Mouse (Mus musculus) liver, embryonic 13.5 days (tissue): ENCODE measurements around the gene Afg3l1. TPM values are rescaled to one million over a fixed set of nuclear protein-coding genes. Genes with fewer than 3 reads are reported as not detected.
"Not testable (repeated sequence)": the region's sequence is repeated elsewhere in the genome, so short reads cannot be mapped to it uniquely, and the experiment has no call there.

Experiments
- ATAC-seq: fragments of 200-750 bp; cut with Nextera tagmentation; 2 replicates; pipeline ENCODE4 v1.8.0; 2017; ENCODE audit warnings: low read depth, mild to moderate bottlenecking, moderate number of reproducible peaks, moderate library complexity
- DNase-seq: peaks from one replicate; pipeline ENCODE4 v3.0.0; 2022
- H3K27ac ChIP-seq: fragments of 300-500 bp; sonication (generic); 2 replicates; pipeline ENCODE4 v1.5.1; 2015; ENCODE audit warnings: moderate library complexity, mild to moderate bottlenecking, inconsistent platforms
- H3K27me3 ChIP-seq: fragments of 300-500 bp; sonication (generic); 2 replicates; pipeline ENCODE4 v1.6.1; 2015; ENCODE audit warnings: mild to moderate bottlenecking, inconsistent platforms
- H3K36me3 ChIP-seq: fragments of 300-500 bp; sonication (generic); 2 replicates; pipeline ENCODE4 v1.6.1; 2015; ENCODE audit warnings: mild to moderate bottlenecking, inconsistent platforms
- H3K4me1 ChIP-seq: fragments of 300-500 bp; sonication (generic); replicated peaks from 2 replicates; pipeline ENCODE4 v1.6.1; 2015; ENCODE audit warnings: inconsistent platforms
- H3K4me2 ChIP-seq: fragments of 300-500 bp; sonication (generic); 2 replicates; pipeline ENCODE4 v1.6.1; 2015; ENCODE audit warnings: inconsistent platforms, mild to moderate bottlenecking, moderate library complexity
- H3K4me3 ChIP-seq: fragments of 300-500 bp; sonication (generic); replicated peaks from 2 replicates; pipeline ENCODE4 v1.5.1; 2015; ENCODE audit warnings: mild to moderate bottlenecking, inconsistent platforms
- H3K9ac ChIP-seq: fragments of 300-500 bp; sonication (generic); 2 replicates; pipeline ENCODE4 v1.6.1; 2015; ENCODE audit warnings: mild to moderate bottlenecking, inconsistent platforms
- H3K9me3 ChIP-seq: fragments of 300-500 bp; sonication (generic); replicated peaks from 2 replicates; pipeline ENCODE4 v1.6.1; 2016; ENCODE audit warnings: inconsistent platforms
- WGBS: fragments of 180-500 bp; shearing (Covaris S2); methylation state at CpG from one replicate; pipeline ENCODE4 v1.1.7; 2015; ENCODE audit not compliant: insufficient replicate concordance; 5-methylcytosine and 5-hydroxymethylcytosine counted together
- polyA plus RNA-seq: library from polyadenylated mRNA; unstranded; fragments of >200 nt; fragmentation: Nextera tagmentation; extraction: Ambion mirVana; gene quantifications from 2 replicates; pipeline ENCODE4 v1.2.1, GENCODE M21; 2015

The Afg3l1 gene
- 34.6 and 35.3 TPM in 2 replicates for polyA plus RNA-seq

- Histone ChIP-seq H3K9me3 (no peaks in the 10 kb centered on the region), H3K4me3 (peak within 1 kb of the TSS; percentile 85), H3K4me1 (peaks cover 38% of the 10 kb centered on the region), H3K36me3 (peaks cover 27% of the 10 kb centered on the region), H3K27ac (peak within 1 kb of the TSS; percentile 91), H3K27me3 (no peaks in the 10 kb centered on the region), H3K9ac (peak within 1 kb of the TSS; percentile 81), H3K4me2 (peak within 1 kb of the TSS; percentile 87)
- ATAC-seq (peak; percentile 91), DNase-seq (peak; percentile 83)
- WGBS, result under 1% methylated on average over 58 of the region's 58 CpGs
These were observed at the start of gene Afg3l1 for GRCm38 (mm10) chr8:123477737-123478258. Afg3l1 (plus strand) TSS chr8:123477903.

DNA sequence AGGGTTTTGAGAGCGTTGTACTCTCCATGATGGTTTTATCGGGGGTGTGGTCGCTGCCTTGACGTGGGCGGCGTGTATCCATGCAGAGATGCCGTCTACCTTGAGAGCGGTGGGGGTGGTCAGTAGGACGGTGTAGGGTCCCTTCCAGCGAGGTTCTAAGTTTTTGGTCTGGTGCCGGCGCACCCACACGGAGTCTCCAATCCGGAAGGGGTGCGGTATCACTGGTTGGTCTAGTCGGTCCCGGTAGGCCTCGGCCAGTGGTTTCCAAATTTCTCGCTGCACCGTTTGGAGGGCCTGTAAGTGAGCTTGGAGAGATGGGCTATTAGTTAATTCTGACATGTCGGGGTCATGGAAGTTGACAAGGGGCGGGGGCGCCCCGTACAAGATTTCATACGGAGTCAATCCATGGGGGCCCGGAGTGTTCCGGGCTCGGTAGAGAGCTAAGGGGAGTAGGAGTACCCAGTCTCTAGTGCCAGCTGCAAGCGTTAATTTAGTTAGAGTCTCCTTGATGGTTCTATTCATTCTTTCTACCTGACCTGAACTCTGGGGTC lies 49.3 kb upstream of the Afg3l1 start:
- no peaks in the 10 kb centered on the region for H3K4me1 ChIP-seq
- H3K4me3 ChIP-seq, result no peak overlapping the region
- H3K27me3 ChIP-seq, result no peaks in the 10 kb centered on the region
- H3K9me3 ChIP-seq, result peaks cover 65% of the 10 kb centered on the region
- whole genome bisulfite sequencing, result 91% methylated on average over 29 of the region's 29 CpGs
- H3K27ac ChIP-seq, result no peak overlapping the region
- peaks cover 8% of the 10 kb centered on the region; the same call in 1 of the 2 replicates for H3K36me3 ChIP-seq
- H3K4me2 ChIP-seq, result no peak overlapping the region
- no peak overlapping the region for H3K9ac ChIP-seq
- DNase-seq, result no peak
- ATAC-seq, result no peak

- ATAC-seq (no peak), DNase-seq (no peak)
- WGBS, result 84% methylated on average over 23 of the region's 23 CpGs
- Histone ChIP-seq H3K4me1 (no peaks in the 10 kb centered on the region), H3K4me3 (no peak overlapping the region), H3K27ac (no peak overlapping the region), H3K36me3 (peaks cover 8% of the 10 kb centered on the region; the same call in 1 of the 2 replicates), H3K9ac (no peak overlapping the region), H3K27me3 (no peaks in the 10 kb centered on the region), H3K9me3 (peaks cover 68% of the 10 kb centered on the region), H3K4me2 (no peak overlapping the region)
These were observed 48.6 kb upstream of the Afg3l1 start for GRCm38 (mm10) chr8:123428939-123429721.

DNA sequence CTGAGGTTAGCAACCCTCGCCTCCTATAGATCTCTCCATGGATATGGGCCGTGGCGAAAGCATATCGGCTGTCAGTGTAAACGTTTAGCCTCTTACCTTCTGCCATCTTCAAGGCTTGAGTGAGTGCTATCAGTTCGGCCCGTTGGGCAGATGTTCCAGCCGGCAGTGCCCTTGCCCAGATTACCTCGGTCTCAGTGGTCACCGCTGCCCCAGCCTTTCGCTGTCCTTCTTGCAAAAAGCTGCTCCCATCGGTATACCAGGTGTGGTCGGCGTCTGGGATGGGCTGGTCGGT lies 48.0 kb upstream of the Afg3l1 start:
- not testable (repeated sequence) for H3K9ac ChIP-seq

GRCm38 (mm10) chr8:123430936-123431335 lies 46.8 kb upstream of the Afg3l1 start:
- H3K4me2 ChIP-seq, ATAC-seq, DNase-seq, H3K27ac ChIP-seq, H3K9ac ChIP-seq, H3K4me3 ChIP-seq, H3K27me3 ChIP-seq, H3K36me3 ChIP-seq, H3K4me1 ChIP-seq: not testable (repeated sequence)
- WGBS, result 72% methylated on average over 8 of the region's 8 CpGs
- H3K9me3 ChIP-seq, result peaks cover 68% of the 10 kb centered on the region

More for the DNA sequence above, 48.0 kb upstream of the Afg3l1 start:
- not testable (repeated sequence) for H3K4me3 ChIP-seq, H3K4me1 ChIP-seq, H3K36me3 ChIP-seq, H3K27ac ChIP-seq, DNase-seq, ATAC-seq, H3K27me3 ChIP-seq, H3K4me2 ChIP-seq
- H3K9me3 ChIP-seq, result peaks cover 68% of the 10 kb centered on the region
- 86% methylated on average over 15 of the region's 15 CpGs for WGBS

DNA sequence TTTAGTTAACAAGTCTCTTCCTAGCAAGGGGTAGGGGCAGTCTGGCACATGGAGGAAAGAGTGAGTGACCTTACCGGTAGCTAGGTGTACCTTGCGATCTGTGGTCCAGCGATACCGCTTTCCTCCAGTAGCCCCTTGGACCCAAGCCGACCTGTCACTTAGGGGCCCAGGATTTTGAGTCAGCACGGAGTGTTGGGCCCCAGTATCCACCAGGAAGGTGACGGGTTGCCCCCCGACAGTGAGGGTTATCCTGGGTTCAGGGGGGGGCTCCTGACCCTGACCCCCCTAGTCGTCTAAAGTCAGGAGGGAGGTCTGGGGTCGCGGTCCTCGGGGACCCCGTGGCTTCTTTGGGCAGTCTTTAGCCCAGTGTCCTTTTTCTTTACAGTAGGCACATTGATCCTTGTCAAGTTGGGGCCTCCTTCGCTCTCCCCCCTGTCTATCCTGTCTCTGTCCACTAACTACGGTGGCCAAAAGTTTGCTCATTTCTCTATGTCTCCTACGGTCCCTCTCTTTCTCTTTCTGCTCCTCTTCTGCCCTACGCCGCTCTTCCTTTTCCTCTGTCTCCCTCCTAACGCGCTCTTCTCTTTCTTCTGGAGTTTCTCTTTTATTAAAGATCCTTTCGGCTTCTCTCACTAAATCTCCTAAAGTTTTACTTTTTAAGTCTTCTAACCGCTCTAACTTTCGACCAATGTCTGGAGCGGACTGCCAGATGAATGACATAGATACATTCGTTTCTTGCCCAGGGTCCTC lies 45.9 kb upstream of the Afg3l1 start:
- ATAC-seq, result no peak
- Histone ChIP-seq H3K27ac (no peak overlapping the region), H3K9me3 (peaks cover 62% of the 10 kb centered on the region), H3K4me2 (no peak overlapping the region), H3K36me3 (peaks cover 8% of the 10 kb centered on the region; the same call in 1 of the 2 replicates), H3K27me3 (no peaks in the 10 kb centered on the region), H3K4me1 (no peaks in the 10 kb centered on the region), H3K4me3 (no peak overlapping the region), H3K9ac (no peak overlapping the region)
- 85% methylated on average over 25 of the region's 25 CpGs for WGBS
- no peak for DNase-seq

DNA sequence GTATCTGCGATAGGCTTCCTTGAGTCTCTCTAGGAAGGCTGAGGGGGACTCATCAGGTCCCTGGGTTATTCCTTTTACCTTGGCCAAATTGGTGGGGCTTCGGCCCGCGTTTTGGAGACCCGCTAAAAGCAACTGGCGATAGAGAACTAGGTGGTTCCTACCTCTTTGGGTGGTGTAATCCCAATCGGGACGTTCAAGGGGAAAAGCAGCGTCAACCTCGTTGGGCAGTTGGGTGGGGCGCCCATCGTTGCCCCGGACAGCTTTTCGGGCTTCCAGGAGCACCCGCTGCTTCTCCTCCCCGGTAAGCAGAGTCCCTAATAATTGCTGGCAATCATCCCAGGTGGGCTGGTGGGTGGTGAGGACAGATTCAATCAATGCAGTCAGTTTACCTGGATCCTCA lies 45.3 kb upstream of the Afg3l1 start:
- H3K27me3 ChIP-seq, result no peaks in the 10 kb centered on the region
- DNase-seq (no peak), ATAC-seq (no peak)
- no peak overlapping the region for H3K4me2 ChIP-seq
- peaks cover 56% of the 10 kb centered on the region for H3K9me3 ChIP-seq
- no peak overlapping the region for H3K4me3 ChIP-seq
- no peak overlapping the region for H3K27ac ChIP-seq
- no peaks in the 10 kb centered on the region for H3K4me1 ChIP-seq
- no peak overlapping the region for H3K9ac ChIP-seq
- peaks cover 8% of the 10 kb centered on the region; the same call in 1 of the 2 replicates for H3K36me3 ChIP-seq
- 86% methylated on average over 16 of the region's 16 CpGs for WGBS

DNA sequence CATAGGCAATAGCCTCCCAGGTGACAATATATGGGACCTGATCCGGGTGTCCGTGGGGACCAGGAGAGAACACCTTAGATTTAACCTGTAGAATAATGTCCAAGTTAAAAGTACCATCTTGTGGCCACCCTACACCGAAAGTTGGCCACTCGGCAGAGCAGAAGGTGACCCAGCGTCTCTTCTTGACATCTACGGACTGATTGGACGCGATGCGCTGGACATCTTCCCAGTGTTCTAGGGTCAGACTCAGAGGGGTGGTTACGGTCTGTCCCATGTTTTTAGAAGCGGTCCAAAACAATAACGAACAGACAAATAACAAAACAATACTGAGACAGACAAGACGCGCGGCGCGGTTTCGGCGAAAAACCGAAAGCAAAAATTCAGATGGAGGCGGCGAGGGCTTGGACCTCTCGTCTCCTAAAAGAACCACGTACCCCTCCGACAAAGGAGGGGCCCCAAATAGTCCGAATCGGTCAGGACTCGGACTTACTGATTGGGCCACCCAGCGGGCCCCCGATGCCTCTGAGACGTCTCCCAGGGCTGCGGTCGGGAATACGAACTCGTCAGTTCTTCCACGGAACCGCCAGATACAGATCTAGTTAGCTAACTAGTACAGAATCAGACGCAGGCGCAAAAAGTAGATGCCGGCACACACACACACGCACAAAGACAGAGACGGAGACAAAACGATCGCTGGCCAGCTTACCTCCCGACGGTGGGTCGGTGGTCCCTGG lies 44.3 kb upstream of the Afg3l1 start:
- not testable (repeated sequence) for H3K4me2 ChIP-seq, H3K4me1 ChIP-seq, H3K9ac ChIP-seq, H3K36me3 ChIP-seq, H3K27me3 ChIP-seq, DNase-seq, H3K4me3 ChIP-seq, ATAC-seq, H3K27ac ChIP-seq
- 92% methylated on average over 47 of the region's 47 CpGs for WGBS
- peaks cover 46% of the 10 kb centered on the region for H3K9me3 ChIP-seq

DNA sequence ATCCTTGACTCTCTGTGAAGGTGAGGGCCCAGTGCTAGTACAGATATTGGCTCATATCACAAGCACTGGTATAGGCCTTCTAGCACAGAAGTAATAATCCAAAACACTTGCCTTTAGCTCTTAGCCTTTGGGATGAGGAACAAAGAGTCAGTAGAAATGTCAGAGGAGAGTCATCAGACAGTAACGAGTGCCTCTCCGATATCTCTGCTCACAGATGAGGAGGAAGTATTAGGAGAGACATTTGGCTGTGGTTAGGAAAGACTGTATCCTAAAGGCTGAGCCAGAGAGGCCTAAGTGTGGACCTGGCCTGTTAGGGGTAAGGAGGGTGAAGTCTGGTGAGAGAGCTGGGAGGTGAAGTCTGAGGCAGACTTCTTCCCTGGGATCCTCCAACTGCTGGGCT lies 35.9 kb upstream of the Afg3l1 start:
- H3K36me3 ChIP-seq, result no peaks in the 10 kb centered on the region
- H3K9me3 ChIP-seq, result no peaks in the 10 kb centered on the region
- ATAC-seq, result no peak
- H3K4me2 ChIP-seq, result no peak overlapping the region
- H3K4me1 ChIP-seq, result peaks cover 15% of the 10 kb centered on the region
- DNase-seq, result no peak
- H3K27me3 ChIP-seq, result no peaks in the 10 kb centered on the region
- no peak overlapping the region for H3K27ac ChIP-seq
- no peak overlapping the region for H3K4me3 ChIP-seq
- no peak overlapping the region for H3K9ac ChIP-seq
- WGBS, result 42% methylated on average over 2 of the region's 2 CpGs

- Histone ChIP-seq H3K27ac (no peak overlapping the region), H3K9ac (0 out of 2 replicates have a peak overlapping the region, but pooled peaks have one; percentile 82), H3K27me3 (no peaks in the 10 kb centered on the region), H3K4me1 (peaks cover 15% of the 10 kb centered on the region), H3K36me3 (no peaks in the 10 kb centered on the region), H3K9me3 (no peaks in the 10 kb centered on the region), H3K4me3 (peak overlapping the region; percentile 73), H3K4me2 (peak overlapping the region; percentile 76)
- DNase-seq, result no peak
- no peak for ATAC-seq
- WGBS, result 78% methylated on average over 5 of the region's 5 CpGs
These were observed 35.4 kb upstream of the Afg3l1 start for GRCm38 (mm10) chr8:123442351-123442750.
